Comparison of ENCODE assay signal across 10 mouse cellular contexts in the genomic region with DNA sequence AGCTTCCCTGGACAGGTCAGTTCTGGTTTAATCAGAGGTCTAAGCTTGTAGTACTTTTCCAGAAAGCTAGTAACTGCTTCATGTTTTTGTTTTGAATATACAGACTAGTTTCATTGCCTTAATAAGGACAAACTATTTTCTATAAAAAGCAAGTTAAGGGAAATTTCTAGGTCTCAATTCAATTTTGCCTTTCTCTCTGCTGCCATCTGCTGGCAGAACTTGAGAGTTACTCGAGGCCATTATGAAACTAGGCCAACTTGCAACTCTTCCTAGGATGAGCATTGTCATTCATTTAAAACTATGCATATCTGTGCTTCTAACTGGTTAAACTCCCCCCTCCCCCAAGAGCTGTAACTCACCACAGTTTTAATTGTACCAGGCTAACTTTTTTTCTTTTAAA. TPM values are rescaled to one million over a fixed set of nuclear protein-coding genes. Genes with fewer than 3 reads are reported as not detected.
DNase-seq lines count a peak whose midpoint lies in the region; ATAC-seq and TF ChIP-seq lines count a peak whose summit lies in the region.
"Had no signal": no experiment of that assay in that cellular context is flagged by ENCODE, and none has a peak within 500 bp of the region (broad histone marks: within the 10 kb centered on the region; RNA-seq: fewer than 3 reads in every experiment).

No protein-coding gene starts in this region.

- no peak overlapping the region for H3K27ac ChIP-seq in hindbrain, embryonic 10.5 days
- no peak overlapping the region for H3K27ac ChIP-seq in hindbrain, embryonic 13.5 days
- H3K27ac ChIP-seq in ES-E14 (ENCODE audit: insufficient read depth, low read depth, low read length, poor library complexity, severe bottlenecking): no peak overlapping the region
- H3K27ac ChIP-seq: embryonic facial prominence, embryonic 12.5 days; macrophage had no signal

- WGBS in hindbrain, embryonic 10.5 days: 0% methylated on average over 1 of the region's 1 CpGs
- WGBS in hindbrain, embryonic 13.5 days: 2% methylated on average over 1 of the region's 1 CpGs

- in situ Hi-C loops in ES-E14 (cut with MboI; ENCODE audit: low sequenced_read_pairs in 2 of 2, unreplicated experiment in 2 of 2): loop anchor here in 1 of 2 experiments (10.0 kb wide), 1 partner anchor 265 kb away; no protein-coding TSS in a partner anchor

- no peaks in the 10 kb centered on the region for H3K4me1 ChIP-seq in hindbrain, embryonic 10.5 days (replicated peaks)
- H3K4me1 ChIP-seq in hindbrain, embryonic 13.5 days (replicated peaks): no peaks in the 10 kb centered on the region
- H3K4me1 ChIP-seq in ES-E14 (ENCODE audit: control insufficient read depth in 2 of 2, insufficient read depth in 2 of 2, low read length in 2 of 2, poor library complexity in 1 of 2): peaks cover 0 to 2% of the 10 kb centered on the region in 2 experiments; a peak in 1 of 4 replicates
- H3K4me1 ChIP-seq: embryonic facial prominence, embryonic 12.5 days had no signal

- ATAC-seq in hindbrain, embryonic 13.5 days (ENCODE audit: low FRiP score): no peak

- H3K9me3 ChIP-seq in hindbrain, embryonic 10.5 days: no peaks in the 10 kb centered on the region
- no peaks in the 10 kb centered on the region for H3K9me3 ChIP-seq in hindbrain, embryonic 13.5 days
- H3K9me3 ChIP-seq in ES-E14 (ENCODE audit: control insufficient read depth, insufficient read depth, low read depth, low read length): no peaks in the 10 kb centered on the region
- H3K9me3 ChIP-seq: embryonic facial prominence, embryonic 12.5 days had no signal

- no peaks in the 10 kb centered on the region for H3K36me3 ChIP-seq in hindbrain, embryonic 10.5 days
- H3K36me3 ChIP-seq in hindbrain, embryonic 13.5 days: no peaks in the 10 kb centered on the region
- no peaks in the 10 kb centered on the region for H3K36me3 ChIP-seq in ES-E14 (ENCODE audit: control insufficient read depth, insufficient read depth, low read length, poor library complexity, severe bottlenecking)
- H3K36me3 ChIP-seq: embryonic facial prominence, embryonic 12.5 days had no signal

- H3K4me3 ChIP-seq in hindbrain, embryonic 10.5 days: no peak overlapping the region
- no peak overlapping the region for H3K4me3 ChIP-seq in hindbrain, embryonic 13.5 days
- no peak overlapping the region for H3K4me3 ChIP-seq in ES-E14 (ENCODE audit: insufficient read depth in 1 of 2, low read depth in 1 of 2, low read length in 2 of 2, poor library complexity in 1 of 2, severe bottlenecking in 1 of 2)
- H3K4me3 ChIP-seq: embryonic facial prominence, embryonic 12.5 days had no signal

- DNase-seq in hindbrain, embryonic 10.5 days (ENCODE audit: low spot score): peak; percentile 62
- peak; percentile 66 for DNase-seq in ES-E14 (ENCODE audit: low read depth, low spot score)
- DNase-seq in c-Kit-negative CD71-positive TER-119-positive erythroid progenitor cells, embryonic 14.5 days (ENCODE audit: low read depth, low spot score): peak; percentile 36
- peak; percentile 61 for DNase-seq in gastrocnemius, postnatal 10 days
- peak; percentile 35 for DNase-seq in left cerebral cortex, adult 11 months (ENCODE audit: low spot score)
- DNase-seq in ovary, postnatal 14 days (ENCODE audit: low spot score): peak; percentile 59
- peak; percentile 16 for DNase-seq in yolk sac, embryonic 10.5 days (ENCODE audit: low spot score)

- H3K9ac ChIP-seq in hindbrain, embryonic 13.5 days: no peak overlapping the region
- no peak overlapping the region for H3K9ac ChIP-seq in ES-E14 (ENCODE audit: insufficient read depth, low read depth, low read length, poor library complexity, severe bottlenecking)
- H3K9ac ChIP-seq: embryonic facial prominence, embryonic 12.5 days had no signal

- no peaks in the 10 kb centered on the region for H3K27me3 ChIP-seq in hindbrain, embryonic 10.5 days (ENCODE audit: insufficient read depth, poor library complexity, severe bottlenecking)
- no peaks in the 10 kb centered on the region for H3K27me3 ChIP-seq in hindbrain, embryonic 13.5 days
- H3K27me3 ChIP-seq: embryonic facial prominence, embryonic 12.5 days had no signal

- H3K4me2 ChIP-seq in hindbrain, embryonic 13.5 days: no peak overlapping the region
- H3K4me2 ChIP-seq: embryonic facial prominence, embryonic 12.5 days had no signal

TF ChIP-seq in ES-E14, 5 proteins besides CTCF, POLR2A, EP300 and RAD21:
- TF ChIP-seq MAFK (IDR thresholded peaks at IDR 0.05; ENCODE audit: insufficient read depth, low read depth, low read length) (no peak), ZNF384 (IDR thresholded peaks at IDR 0.05; ENCODE audit: low read depth, low read length) (no peak), ZC3H11A (IDR thresholded peaks at IDR 0.05; ENCODE audit: borderline replicate concordance, low read depth, low read length) (no peak), CHD2 (IDR thresholded peaks at IDR 0.05; ENCODE audit: low read depth, low read length) (no peak), HCFC1 (IDR thresholded peaks at IDR 0.05; ENCODE audit: borderline replicate concordance, insufficient read depth, low read length) (no peak)
TF ChIP-seq in ES-E14: peak in this region for 0.

RNA-seq across cellular contexts. Expression of a gene that starts 29.4 kb away (rescaled TPM):
- not detected in 2 replicates for polyA plus RNA-seq in hindbrain, embryonic 10.5 days (2016; fragmentation: Nextera tagmentation; extraction: Ambion mirVana)
- polyA plus RNA-seq in hindbrain, embryonic 13.5 days (2015; fragmentation: Nextera tagmentation; extraction: Ambion mirVana): not detected in 2 replicates
- 0.11 and 0.31 TPM in 2 replicates for total RNA-seq in ES-E14 (2012; rRNA removed)
- not detected for total RNA-seq in gastrocnemius, postnatal 10 days (2021)
- polyA plus RNA-seq: macrophage had no signal

Comparison
In these comparisons a context has a peak if more than half of its experiments do, and no peak if none do; other contexts are left out.
1. DNase-seq: peak in every context shown above with its lines; median percentile 66 in ES-E14; 62 in hindbrain, embryonic 10.5 days; 61 in gastrocnemius, postnatal 10 days; 59 in ovary, postnatal 14 days; 36 in c-Kit-negative CD71-positive TER-119-positive erythroid progenitor cells, embryonic 14.5 days; 35 in left cerebral cortex, adult 11 months; 16 in yolk sac, embryonic 10.5 days.